Mouse (Mus musculus) bone marrow macrophage, adult 2 months (primary cell): Measurements from ENCODE around the gene Olfr1199. TPM values are rescaled to one million over a fixed set of nuclear protein-coding genes. Genes with fewer than 3 reads are reported as not detected.

ENCODE experiments used
- H3K27ac ChIP-seq: 2 replicates; pipeline ENCODE4 v1.5.1; 2012; ENCODE audit warnings: low read depth, low read length; ENCODE audit not compliant: insufficient read depth
- H3K4me1 ChIP-seq: 2 replicates; pipeline ENCODE4 v1.6.1; 2012; ENCODE audit warnings: low read length; ENCODE audit not compliant: control insufficient read depth, insufficient read depth
- H3K4me3 ChIP-seq: 2 replicates; pipeline ENCODE4 v1.5.1; 2012; ENCODE audit warnings: mild to moderate bottlenecking, low read length, moderate library complexity; ENCODE audit not compliant: insufficient read depth
- CTCF ChIP-seq: IDR thresholded peaks from 2 replicates; pipeline ENCODE4 v1.5.1; 2012; ENCODE audit warnings: low read depth, mild to moderate bottlenecking, low read length, moderate library complexity
- POLR2A ChIP-seq: IDR thresholded peaks from 2 replicates; pipeline ENCODE4 v1.6.1; 2012; ENCODE audit warnings: mild to moderate bottlenecking, low read depth, low read length, borderline replicate concordance
- polyA plus RNA-seq: library from polyadenylated mRNA; stranded (reverse); fragments of >200 nt; gene quantifications from 2 replicates; pipeline ENCODE4 v1.2.4, GENCODE M21; 2012; ENCODE audit not compliant: missing spikeins, insufficient read depth, insufficient read length

Olfr1199 gene
- polyA plus RNA-seq, result not detected in 2 replicates

DNA sequence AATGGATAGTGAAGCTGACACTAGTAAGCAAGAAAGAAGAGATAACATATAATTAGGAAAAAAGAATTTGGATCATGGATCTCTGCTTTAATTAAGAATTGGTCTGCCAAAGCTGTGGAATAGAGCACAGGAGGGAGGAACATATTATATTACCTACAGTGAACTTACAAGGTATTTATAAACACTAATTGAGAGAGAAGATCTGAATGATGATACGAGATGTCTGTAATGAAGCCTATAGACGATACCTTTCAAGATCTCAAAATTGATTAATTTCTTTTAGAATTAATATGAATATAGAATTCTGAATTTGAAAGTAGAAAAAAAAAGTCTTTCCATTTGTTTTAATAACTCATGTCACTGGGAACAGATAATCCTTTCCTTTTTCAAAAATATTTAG, at the start of gene Olfr1199:
TSS of gene Olfr1199 (minus strand) at position 101 of the 400 bp plus-strand sequence.
- Histone ChIP-seq H3K27ac (no peak within 1 kb of the TSS), H3K4me3 (no peak within 1 kb of the TSS), H3K4me1 (no peaks in the 10 kb centered on the region)
- no peak for TF ChIP-seq POLR2A
- no peak for TF ChIP-seq CTCF

DNA sequence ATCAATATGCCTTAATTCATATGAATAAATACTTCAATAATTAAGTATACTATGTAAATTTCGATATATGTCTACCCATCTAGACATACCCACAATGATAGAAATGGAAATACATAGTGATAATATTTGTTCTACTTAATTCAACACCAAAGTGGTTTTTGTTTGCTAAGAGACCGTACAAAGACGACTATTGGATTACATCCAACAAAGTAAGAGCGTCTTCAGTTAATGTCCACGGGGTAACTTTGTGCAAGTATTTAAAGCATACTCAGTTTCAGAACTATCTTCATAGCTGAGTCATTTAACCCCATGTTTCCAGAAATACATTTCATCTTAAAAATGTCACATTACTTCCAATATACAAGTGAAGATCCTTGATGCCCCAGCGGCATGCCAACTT, 32.5 kb upstream of the Olfr1199 start, which contains the start of gene Olfr1201:
TSS of gene Olfr1201 (plus strand) at position 301 of the 400 bp plus-strand sequence.
- no peak for TF ChIP-seq POLR2A
- no peak for TF ChIP-seq CTCF
- Histone ChIP-seq H3K27ac (no peak within 1 kb of the TSS), H3K4me3 (no peak within 1 kb of the TSS), H3K4me1 (no peaks in the 10 kb centered on the region)

DNA sequence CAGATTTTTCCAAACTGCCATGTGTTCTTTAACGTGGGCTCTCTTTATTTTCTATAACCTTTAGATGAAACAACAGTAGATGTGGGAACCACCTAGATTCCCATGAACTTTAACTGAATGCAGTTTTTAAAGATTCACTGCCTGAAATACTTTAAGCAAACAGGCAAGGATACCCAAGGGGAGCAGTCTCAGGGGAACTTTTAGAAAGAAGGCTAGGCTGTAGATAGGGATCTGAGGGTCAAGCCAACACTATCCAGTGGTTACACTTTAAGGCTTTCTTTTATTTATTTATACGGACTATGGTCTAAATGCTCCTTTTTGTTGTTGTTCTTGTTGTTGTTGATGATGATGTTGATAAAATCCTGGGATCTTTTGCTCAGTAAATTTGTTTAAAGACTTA, 10.1 kb upstream of the Olfr1199 start, which contains the start of gene Olfr1200:
TSS of gene Olfr1200 (minus strand) at position 101 of the 400 bp plus-strand sequence.
- H3K27ac ChIP-seq, result no peak within 1 kb of the TSS
- TF ChIP-seq CTCF (no peak), POLR2A (no peak)
- H3K4me3 ChIP-seq, result no peak within 1 kb of the TSS
- no peaks in the 10 kb centered on the region for H3K4me1 ChIP-seq

DNA sequence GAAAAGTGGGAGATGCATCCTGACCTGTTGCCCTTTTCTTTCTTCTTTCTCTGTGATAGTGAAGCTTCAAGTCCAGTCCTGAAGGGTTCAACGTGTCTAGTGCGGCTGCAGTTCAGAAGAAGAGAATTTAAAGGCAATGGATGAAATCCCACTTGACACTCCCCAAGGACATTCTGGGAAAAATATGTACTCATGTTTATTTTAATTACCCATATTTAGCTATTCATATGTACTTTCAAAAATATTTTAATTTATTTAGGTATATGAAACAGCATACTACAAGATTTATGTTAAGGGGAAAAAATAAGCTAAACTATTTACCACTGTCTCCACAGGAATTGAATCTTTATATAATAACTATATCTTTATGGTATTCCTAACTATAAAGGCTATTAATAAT, 9.0 kb downstream of the Olfr1199 start, which contains the start of gene Olfr1198:
TSS of gene Olfr1198 (minus strand) at position 101 of the 400 bp plus-strand sequence.
- no peak for TF ChIP-seq CTCF
- TF ChIP-seq POLR2A, result no peak
- H3K4me3 ChIP-seq, result no peak within 1 kb of the TSS
- no peak within 1 kb of the TSS for H3K27ac ChIP-seq
- no peaks in the 10 kb centered on the region for H3K4me1 ChIP-seq

DNA sequence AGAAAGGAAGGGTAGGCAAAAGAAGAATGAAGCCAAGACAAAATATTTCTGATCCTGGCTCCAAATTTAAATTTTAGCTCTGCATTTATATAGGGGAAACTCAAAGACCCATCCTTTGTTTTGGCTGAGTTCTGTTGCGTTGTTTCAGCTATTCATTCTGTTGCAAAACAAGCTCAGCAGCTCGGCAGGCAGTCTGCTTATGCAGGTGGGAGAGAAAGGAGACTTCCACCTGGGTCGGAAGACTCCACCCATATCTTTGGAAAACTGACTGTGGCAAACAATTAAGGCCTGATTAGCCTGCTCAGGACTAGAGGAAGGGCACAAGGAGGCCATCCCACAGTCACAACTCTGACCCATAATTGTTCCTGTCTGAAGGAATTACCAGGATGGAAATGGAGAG, 16.9 kb downstream of the Olfr1199 start:
- Histone ChIP-seq H3K27ac (no peak overlapping the region), H3K4me3 (no peak overlapping the region), H3K4me1 (no peaks in the 10 kb centered on the region)
- TF ChIP-seq CTCF (no peak), POLR2A (no peak)

DNA sequence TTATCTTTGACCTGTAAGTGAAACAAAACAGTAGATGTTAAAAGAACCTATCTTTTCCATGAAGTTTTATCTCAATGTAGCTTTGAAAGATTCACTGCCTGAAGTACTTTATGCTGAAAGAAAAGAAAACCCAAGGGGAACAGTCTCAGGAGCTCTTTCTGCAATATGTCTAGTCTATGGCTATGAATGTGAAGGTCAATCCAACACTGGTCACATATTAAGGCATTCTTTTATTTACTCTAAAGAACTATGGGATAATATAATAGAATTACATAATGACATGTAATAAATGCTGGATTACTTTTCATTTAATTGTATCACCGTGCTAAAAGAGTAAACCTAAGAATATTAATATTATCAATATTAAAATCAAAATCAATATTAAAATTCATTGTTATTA, 28.0 kb downstream of the Olfr1199 start, which contains the start of gene Olfr1197:
TSS of gene Olfr1197 (minus strand) at position 101 of the 400 bp plus-strand sequence.
- no peak within 1 kb of the TSS for H3K4me3 ChIP-seq
- TF ChIP-seq POLR2A (no peak), CTCF (no peak)
- no peaks in the 10 kb centered on the region for H3K4me1 ChIP-seq
- no peak within 1 kb of the TSS for H3K27ac ChIP-seq

DNA sequence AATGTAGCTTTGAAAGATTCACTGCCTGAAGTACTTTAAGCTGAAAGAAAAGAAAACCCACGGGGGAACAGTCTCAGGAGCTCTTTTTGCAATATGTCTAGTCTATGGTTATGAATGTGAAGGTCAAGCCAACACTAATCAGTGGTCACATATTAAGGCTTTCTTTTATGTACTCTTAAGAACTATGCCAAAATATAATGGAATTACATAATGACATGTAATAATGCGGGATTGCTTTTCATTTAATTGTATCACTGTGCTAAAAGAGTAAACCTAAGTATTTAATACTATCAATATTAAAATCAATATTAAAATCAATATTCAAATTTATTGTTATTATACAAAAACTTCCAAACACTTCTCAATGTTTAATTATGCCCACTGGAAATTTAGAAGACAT, 55.8 kb downstream of the Olfr1199 start, which contains the start of gene Olfr1196:
TSS of gene Olfr1196 (minus strand) at position 101 of the 400 bp plus-strand sequence.
- no peak for TF ChIP-seq POLR2A
- TF ChIP-seq CTCF, result no peak

More for the DNA sequence above, 55.8 kb downstream of the Olfr1199 start, which contains the start of gene Olfr1196:
- H3K4me3 ChIP-seq, result no peak within 1 kb of the TSS
- H3K4me1 ChIP-seq, result no peaks in the 10 kb centered on the region
- H3K27ac ChIP-seq, result no peak within 1 kb of the TSS

Other genes starting within 250 kb of the Olfr1199 start
- gene Olfr1186, start 241.9 kb downstream of the Olfr1199 start, polyA plus RNA-seq, result not detected in 2 replicates
- not detected in 2 replicates for gene Olfr1188, start 203.5 kb downstream of the Olfr1199 start, polyA plus RNA-seq
- not detected in 2 replicates for gene Olfr1189, start 174.0 kb downstream of the Olfr1199 start, polyA plus RNA-seq
- gene Olfr1191-ps1, start 119.9 kb downstream of the Olfr1199 start, polyA plus RNA-seq, result 0.12 TPM in 1 of 2 replicates, not detected in the other
- 0.12 TPM in 1 of 2 replicates, not detected in the other for gene Olfr1192-ps1, start 112.0 kb downstream of the Olfr1199 start, polyA plus RNA-seq
- gene Olfr1193, start 84.8 kb downstream of the Olfr1199 start, polyA plus RNA-seq, result 0.45 TPM in 1 of 2 replicates, not detected in the other
- gene Olfr1195, start 71.3 kb downstream of the Olfr1199 start, polyA plus RNA-seq, result not detected in 2 replicates
- not detected in 2 replicates for gene Olfr1196, start 55.9 kb downstream of the Olfr1199 start, polyA plus RNA-seq
- gene Olfr1197, start 28.1 kb downstream of the Olfr1199 start, polyA plus RNA-seq, result not detected in 2 replicates
- gene Olfr1198, start 9.1 kb downstream of the Olfr1199 start, polyA plus RNA-seq, result not detected in 2 replicates
- not detected in 2 replicates for gene Olfr1200, start 10.0 kb upstream of the Olfr1199 start, polyA plus RNA-seq
- gene Olfr1201, start 32.6 kb upstream of the Olfr1199 start, polyA plus RNA-seq, result not detected in 2 replicates
- not detected in 2 replicates for gene Olfr1202, start 54.0 kb upstream of the Olfr1199 start, polyA plus RNA-seq
- gene Olfr1205, start 69.3 kb upstream of the Olfr1199 start, polyA plus RNA-seq, result not detected in 2 replicates
- not detected in 2 replicates for gene Olfr1204, start 88.8 kb upstream of the Olfr1199 start, polyA plus RNA-seq
- gene Olfr1206, start 102.8 kb upstream of the Olfr1199 start, polyA plus RNA-seq, result not detected in 2 replicates
- not detected in 2 replicates for gene Olfr1208, start 141.8 kb upstream of the Olfr1199 start, polyA plus RNA-seq
- gene Olfr1209, start 154.7 kb upstream of the Olfr1199 start, polyA plus RNA-seq, result not detected in 2 replicates
- not detected in 2 replicates for gene Olfr1211, start 177.6 kb upstream of the Olfr1199 start, polyA plus RNA-seq
- gene Olfr1212, start 193.5 kb upstream of the Olfr1199 start, polyA plus RNA-seq, result not detected in 2 replicates
- not detected in 2 replicates for gene Gm13762, start 219.8 kb upstream of the Olfr1199 start, polyA plus RNA-seq
- gene Olfr1214, start 232.2 kb upstream of the Olfr1199 start, polyA plus RNA-seq, result not detected in 2 replicates
- gene Olfr1215, start 246.5 kb upstream of the Olfr1199 start, polyA plus RNA-seq, result not detected in 2 replicates